Mouse (Mus musculus): ENCODE results near the gene Spsb2. TPM values are rescaled to one million over a fixed set of nuclear protein-coding genes. Genes with fewer than 3 reads are reported as not detected.

The Spsb2 gene
- polyA plus RNA-seq, 1 experiment from 2014 or later, result 27.4 TPM

- no peak overlapping the region for H3K4me3 ChIP-seq (replicated peaks; ENCODE audit: low read depth, low read length)
- H3K27ac ChIP-seq, result no peak overlapping the region
- H3K9me3 ChIP-seq (replicated peaks; ENCODE audit: low read length), result no peaks in the 10 kb centered on the region
- no peaks in the 10 kb centered on the region for H3K27me3 ChIP-seq (ENCODE audit: insufficient read depth, low read length)
- H3K4me2 ChIP-seq (ENCODE audit: low read length), result no peak overlapping the region
- ATAC-seq (replicated peaks; ENCODE audit: low FRiP score, low read depth), result no peak
- no peak overlapping the region for H3K9ac ChIP-seq (ENCODE audit: low read depth, low read length)
- over 99% methylated on average over 8 of the region's 8 CpGs for WGBS
- H3K4me1 ChIP-seq (replicated peaks; ENCODE audit: insufficient read depth, low read length), result peaks cover 9% of the 10 kb centered on the region; the same call in 1 of the 2 replicates
- H3K36me3 ChIP-seq (ENCODE audit: insufficient read depth, low read length), result peaks cover 53% of the 10 kb centered on the region
- no peak for DNase-seq (ENCODE audit: low spot score)
- no peak for TF ChIP-seq CTCF (IDR thresholded peaks at IDR 0.05; ENCODE audit: low read depth)
Measured at GRCm38 (mm10) chr6:124817563-124817962, 9.1 kb downstream of the Spsb2 start.

- TF ChIP-seq CTCF (IDR thresholded peaks at IDR 0.05; ENCODE audit: low read depth), result no peak
- no peak overlapping the region for H3K4me3 ChIP-seq (replicated peaks; ENCODE audit: low read depth, low read length)
- peaks cover 5% of the 10 kb centered on the region; the same call in 1 of the 2 replicates for H3K4me1 ChIP-seq (replicated peaks; ENCODE audit: insufficient read depth, low read length)
- H3K9ac ChIP-seq (ENCODE audit: low read depth, low read length), result no peak overlapping the region
- peaks cover 57% of the 10 kb centered on the region for H3K36me3 ChIP-seq (ENCODE audit: insufficient read depth, low read length)
- no peaks in the 10 kb centered on the region for H3K27me3 ChIP-seq (ENCODE audit: insufficient read depth, low read length)
- no peaks in the 10 kb centered on the region for H3K9me3 ChIP-seq (replicated peaks; ENCODE audit: low read length)
- DNase-seq (ENCODE audit: low spot score) (no peak), ATAC-seq (replicated peaks; ENCODE audit: low FRiP score, low read depth) (no peak)
- H3K4me2 ChIP-seq (ENCODE audit: low read length), result no peak overlapping the region
- WGBS, result 90% methylated on average over 8 of the region's 8 CpGs
- no peak overlapping the region for H3K27ac ChIP-seq
Measured at GRCm38 (mm10) chr6:124817971-124818370, 9.5 kb downstream of the Spsb2 start.

- DNase-seq (ENCODE audit: low spot score), result no peak
- H3K9me3 ChIP-seq (replicated peaks; ENCODE audit: low read length), result no peaks in the 10 kb centered on the region
- no peak overlapping the region for H3K4me3 ChIP-seq (replicated peaks; ENCODE audit: low read depth, low read length)
- H3K4me2 ChIP-seq (ENCODE audit: low read length), result no peak overlapping the region
- no peaks in the 10 kb centered on the region for H3K4me1 ChIP-seq (replicated peaks; ENCODE audit: insufficient read depth, low read length)
- WGBS, result 92% methylated on average over 5 of the region's 5 CpGs
- no peak overlapping the region for H3K9ac ChIP-seq (ENCODE audit: low read depth, low read length)
- no peak for ATAC-seq (replicated peaks; ENCODE audit: low FRiP score, low read depth)
- TF ChIP-seq CTCF (IDR thresholded peaks at IDR 0.05; ENCODE audit: low read depth), result no peak
- H3K27me3 ChIP-seq (ENCODE audit: insufficient read depth, low read length), result no peaks in the 10 kb centered on the region
- H3K36me3 ChIP-seq (ENCODE audit: insufficient read depth, low read length), result peaks cover 83% of the 10 kb centered on the region
- no peak overlapping the region for H3K27ac ChIP-seq
Measured at GRCm38 (mm10) chr6:124820891-124821290, 12.4 kb downstream of the Spsb2 start.

- no peak overlapping the region for H3K4me2 ChIP-seq (ENCODE audit: low read length)
- WGBS, result 97% methylated on average over 4 of the region's 4 CpGs
- H3K4me3 ChIP-seq (replicated peaks; ENCODE audit: low read depth, low read length), result no peak overlapping the region
- no peak overlapping the region for H3K9ac ChIP-seq (ENCODE audit: low read depth, low read length)
- DNase-seq (ENCODE audit: low spot score), result no peak
- H3K27me3 ChIP-seq (ENCODE audit: insufficient read depth, low read length), result no peaks in the 10 kb centered on the region
- no peak overlapping the region for H3K27ac ChIP-seq
- no peak for TF ChIP-seq CTCF (IDR thresholded peaks at IDR 0.05; ENCODE audit: low read depth)
- H3K4me1 ChIP-seq (replicated peaks; ENCODE audit: insufficient read depth, low read length), result no peaks in the 10 kb centered on the region
- H3K9me3 ChIP-seq (replicated peaks; ENCODE audit: low read length), result no peaks in the 10 kb centered on the region
- peaks cover 84% of the 10 kb centered on the region for H3K36me3 ChIP-seq (ENCODE audit: insufficient read depth, low read length)
- no peak for ATAC-seq (replicated peaks; ENCODE audit: low FRiP score, low read depth)
Measured at GRCm38 (mm10) chr6:124822049-124822448, 13.6 kb downstream of the Spsb2 start.

- peak overlapping the region; percentile 38; the same call in 1 of the 2 replicates for H3K27ac ChIP-seq
- peak overlapping the region; percentile 67 for H3K4me3 ChIP-seq (replicated peaks; ENCODE audit: low read depth, low read length)
- no peaks in the 10 kb centered on the region for H3K9me3 ChIP-seq (replicated peaks; ENCODE audit: low read length)
- H3K4me1 ChIP-seq (replicated peaks; ENCODE audit: insufficient read depth, low read length), result peaks cover 5% of the 10 kb centered on the region; the same call in 1 of the 2 replicates
- H3K36me3 ChIP-seq (ENCODE audit: insufficient read depth, low read length), result peaks cover 28% of the 10 kb centered on the region
- H3K4me2 ChIP-seq (ENCODE audit: low read length), result peak overlapping the region; percentile 89
- no peak for ATAC-seq (replicated peaks; ENCODE audit: low FRiP score, low read depth)
- WGBS, result 17% methylated on average over 10 of the region's 10 CpGs
- H3K9ac ChIP-seq (ENCODE audit: low read depth, low read length), result peak overlapping the region; percentile 52
- TF ChIP-seq CTCF (IDR thresholded peaks at IDR 0.05; ENCODE audit: low read depth), result peak; percentile 23; the same call in 1 of the 2 replicates
- H3K27me3 ChIP-seq (ENCODE audit: insufficient read depth, low read length), result no peaks in the 10 kb centered on the region
- DNase-seq (ENCODE audit: low spot score), result peak; percentile 61
Measured at GRCm38 (mm10) chr6:124828101-124828592, 19.7 kb downstream of the Spsb2 start.

- peak; percentile 45 for TF ChIP-seq CTCF (IDR thresholded peaks at IDR 0.05; ENCODE audit: low read depth)
- WGBS, result under 1% methylated on average over 55 of the region's 55 CpGs
- H3K36me3 ChIP-seq (ENCODE audit: insufficient read depth, low read length), result peaks cover 18% of the 10 kb centered on the region
- peaks cover 5% of the 10 kb centered on the region; the same call in 1 of the 2 replicates for H3K4me1 ChIP-seq (replicated peaks; ENCODE audit: insufficient read depth, low read length)
- peak within 1 kb of the TSS; percentile 67 for H3K4me3 ChIP-seq (replicated peaks; ENCODE audit: low read depth, low read length)
- H3K4me2 ChIP-seq (ENCODE audit: low read length), result peak within 1 kb of the TSS; percentile 89
- no peaks in the 10 kb centered on the region for H3K9me3 ChIP-seq (replicated peaks; ENCODE audit: low read length)
- DNase-seq (ENCODE audit: low spot score) (peak; percentile 100), ATAC-seq (replicated peaks; ENCODE audit: low FRiP score, low read depth) (peak; percentile 94)
- H3K9ac ChIP-seq (ENCODE audit: low read depth, low read length), result peak within 1 kb of the TSS; percentile 70
- no peaks in the 10 kb centered on the region for H3K27me3 ChIP-seq (ENCODE audit: insufficient read depth, low read length)
- H3K27ac ChIP-seq, result peak within 1 kb of the TSS; percentile 92
Measured at GRCm38 (mm10) chr6:124828868-124829798, 20.7 kb downstream of the Spsb2 start, which contains the start of the genes Usp5 and Cdca3. TSS of gene Usp5 (minus strand) at chr6:124829484. TSS of gene Cdca3 (plus strand) at chr6:124829547.
